Mouse (Mus musculus): ENCODE results near the gene Rrp1b.

The Rrp1b gene

DNA sequence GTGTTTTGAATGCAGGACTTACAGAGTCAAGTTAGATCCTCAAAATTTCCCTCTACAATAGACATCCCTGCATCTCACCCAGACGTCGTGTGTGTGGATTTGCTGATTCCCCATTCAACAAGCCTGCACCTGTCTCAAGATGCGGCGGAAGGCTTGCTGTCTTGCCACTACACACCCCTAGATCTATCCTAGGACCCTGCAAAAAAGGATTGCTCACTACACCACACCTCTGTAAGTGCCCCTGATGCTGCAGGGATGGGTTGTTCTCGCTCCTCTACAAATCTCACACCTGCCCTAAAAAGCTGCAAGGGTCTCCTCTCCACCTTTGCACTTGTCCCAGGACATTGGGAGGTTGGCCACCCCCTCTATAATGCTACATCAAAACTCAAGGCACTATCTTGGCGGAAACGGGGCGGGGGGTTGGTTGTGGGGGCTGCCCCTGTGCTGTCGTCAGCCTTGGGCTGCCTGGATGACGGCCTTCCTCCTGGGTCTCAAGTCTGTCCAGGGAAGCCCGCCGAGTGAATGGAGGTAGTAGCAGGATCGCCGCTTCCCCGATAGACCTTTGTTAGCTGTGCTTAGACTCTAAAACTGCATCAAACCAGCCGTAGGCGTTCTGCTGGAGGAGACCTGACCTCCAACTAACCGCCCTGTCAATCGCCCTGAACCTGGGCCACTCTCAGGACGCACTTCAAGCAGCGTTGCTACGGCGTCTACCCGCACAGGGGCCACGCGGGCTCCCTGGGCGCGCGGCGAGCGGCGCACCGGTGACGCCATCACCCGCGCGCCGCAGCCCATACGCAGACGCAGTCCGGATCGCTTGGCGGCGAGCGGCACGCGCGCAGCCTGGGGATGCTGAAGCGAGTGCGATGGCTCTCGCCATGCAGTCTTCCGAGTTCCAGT, at the start of gene Rrp1b, which contains the start of gene Hsf2bp:
TSS of gene Rrp1b (plus strand) at position 492 of the 900 bp plus-strand sequence.
TSS of gene Hsf2bp (minus strand) at position 741 of the 900 bp plus-strand sequence.
- peak; percentile 47 to 60 for DNase-seq (ENCODE audit: low spot score in 2 of 2)

DNA sequence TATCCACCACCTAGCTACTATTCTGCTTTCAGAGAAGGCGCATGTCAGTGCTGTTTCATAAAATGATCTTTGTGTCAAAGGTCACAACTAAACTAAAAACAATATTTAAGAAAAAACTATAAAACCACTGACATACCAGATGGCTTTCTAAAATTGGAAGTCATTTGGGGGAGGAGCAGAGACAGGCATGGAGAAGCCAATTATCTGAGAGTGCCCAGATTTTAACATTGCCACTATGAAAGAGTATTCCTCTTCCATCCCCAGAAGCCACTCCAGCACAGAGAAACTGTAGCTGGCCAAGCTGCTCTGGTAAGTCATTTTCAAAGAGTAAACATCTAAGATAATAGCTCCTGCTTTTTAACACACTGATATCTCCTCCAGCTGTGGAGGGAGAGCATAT, 49.0 kb upstream of the Rrp1b start:
- DNase-seq (ENCODE audit: low spot score in 2 of 2): no peak

DNA sequence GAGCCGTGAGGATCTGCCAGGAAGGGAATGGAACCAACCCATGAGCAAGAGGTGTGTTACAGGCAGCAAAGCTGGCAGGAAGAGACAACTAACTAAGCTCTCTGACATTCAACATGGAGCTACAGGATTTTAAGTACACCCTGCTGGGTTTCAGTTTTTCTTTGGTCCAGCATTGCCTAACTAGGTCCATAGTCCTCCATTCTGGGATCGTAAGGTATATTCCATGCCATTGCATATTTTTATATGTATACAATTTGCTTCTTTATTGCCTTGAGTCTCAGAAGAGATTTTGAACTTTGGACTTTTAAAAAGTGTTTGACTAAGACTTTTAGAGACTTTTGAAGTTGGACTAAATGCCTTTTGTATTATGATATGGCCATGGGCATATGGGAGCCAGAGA, 46.9 kb upstream of the Rrp1b start:
- no peak for DNase-seq (ENCODE audit: low spot score in 2 of 2)

DNA sequence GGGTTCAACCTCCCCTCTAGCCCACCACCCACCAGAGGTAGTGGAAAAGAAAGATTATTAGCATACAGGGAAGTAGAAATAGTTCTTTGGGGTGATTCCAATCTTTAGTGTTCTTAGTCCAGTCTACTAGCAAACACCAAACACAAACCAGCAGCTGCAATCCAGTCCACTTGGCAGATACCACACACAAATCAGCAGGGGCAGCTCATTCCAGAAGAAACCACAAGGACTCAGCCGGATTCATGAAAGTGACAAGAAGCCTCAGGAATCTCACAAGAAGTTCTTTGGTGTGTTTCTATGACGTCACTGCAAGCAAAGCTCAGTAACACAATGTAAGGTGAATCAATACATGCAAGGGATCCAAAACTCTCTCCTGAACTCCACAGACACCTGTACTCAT, 43.9 kb upstream of the Rrp1b start:
- no peak for DNase-seq (ENCODE audit: low spot score in 2 of 2)

DNA sequence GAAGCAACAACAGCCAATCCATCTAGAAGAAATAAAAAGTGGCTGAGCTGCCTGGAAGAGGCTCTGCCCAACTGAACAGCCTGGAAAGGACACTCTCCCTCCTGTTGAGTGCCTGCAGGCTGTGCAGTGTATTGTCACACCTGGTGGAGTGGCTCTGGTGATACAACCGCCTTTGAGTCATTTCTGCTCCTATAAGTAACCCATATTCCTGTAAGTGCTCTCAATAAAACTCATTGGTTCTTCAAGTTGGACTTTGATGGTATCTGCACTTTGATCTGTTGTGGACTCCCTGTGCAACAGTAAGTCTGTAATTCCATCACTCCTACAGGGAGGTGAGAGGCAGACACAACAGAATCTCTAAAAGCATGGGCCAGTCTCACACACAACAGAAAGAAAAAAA, 42.5 kb upstream of the Rrp1b start:
- no peak for DNase-seq (ENCODE audit: low spot score in 2 of 2)

DNA sequence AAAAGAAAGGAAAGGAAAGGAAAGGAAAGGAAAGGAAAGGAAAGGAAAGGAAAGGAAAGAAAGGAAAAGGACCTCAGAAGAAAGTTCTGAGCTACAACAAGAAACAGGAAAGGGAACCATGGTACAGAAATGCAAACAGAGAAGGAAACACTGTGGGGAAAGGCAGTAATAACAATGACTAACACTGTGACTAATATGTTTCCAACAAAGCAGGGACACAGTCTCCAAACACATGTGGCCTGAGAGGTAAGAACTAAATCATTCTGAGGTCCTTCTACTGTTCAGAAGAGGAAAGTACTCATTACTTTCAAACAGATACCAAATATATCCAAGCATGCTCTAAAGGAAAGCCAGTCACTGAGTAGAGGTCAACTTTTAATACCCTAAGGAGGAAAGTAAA, 41.8 kb upstream of the Rrp1b start:
- no peak for DNase-seq (ENCODE audit: low spot score in 2 of 2)

DNA sequence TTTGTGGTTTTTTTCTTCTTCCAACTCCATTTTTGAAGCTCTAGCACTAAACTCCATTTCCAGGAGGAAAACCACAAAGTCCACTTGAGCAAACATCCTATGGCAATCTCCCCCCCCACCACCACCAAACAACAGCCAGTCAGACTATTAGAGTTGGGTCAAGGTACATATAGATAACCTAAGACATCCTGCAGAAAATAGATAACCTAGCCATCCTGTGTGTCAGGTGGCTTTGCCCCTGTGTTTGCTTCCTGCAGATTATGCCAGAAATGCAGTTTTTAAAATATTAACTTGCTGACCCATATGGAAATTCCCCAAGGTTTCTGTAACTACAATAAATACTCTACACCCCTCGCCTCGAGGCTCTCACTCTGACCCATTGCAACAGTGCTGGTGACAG, 40.1 kb upstream of the Rrp1b start:
- DNase-seq (ENCODE audit: low spot score in 2 of 2): no peak

DNA sequence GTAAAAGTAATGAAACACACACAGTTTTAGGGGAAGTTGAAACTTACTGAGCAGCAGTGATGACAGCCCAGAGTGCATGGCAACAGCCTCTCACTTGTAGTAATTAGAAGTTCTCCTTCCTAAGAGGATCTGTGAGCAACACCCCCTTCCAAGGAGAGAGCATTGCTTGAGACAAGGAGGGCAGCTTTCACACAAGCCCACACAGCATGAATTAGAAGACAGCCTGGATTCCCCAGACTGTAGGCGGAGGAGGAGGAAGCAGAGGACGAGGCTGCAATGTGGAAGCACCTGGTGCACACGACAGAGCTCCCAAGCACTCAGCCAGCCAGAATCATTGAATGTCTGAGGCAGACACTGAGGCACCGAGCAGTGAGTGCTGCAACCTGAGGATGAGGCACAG, 39.6 kb upstream of the Rrp1b start:
- DNase-seq (ENCODE audit: low spot score in 2 of 2): no peak

DNA sequence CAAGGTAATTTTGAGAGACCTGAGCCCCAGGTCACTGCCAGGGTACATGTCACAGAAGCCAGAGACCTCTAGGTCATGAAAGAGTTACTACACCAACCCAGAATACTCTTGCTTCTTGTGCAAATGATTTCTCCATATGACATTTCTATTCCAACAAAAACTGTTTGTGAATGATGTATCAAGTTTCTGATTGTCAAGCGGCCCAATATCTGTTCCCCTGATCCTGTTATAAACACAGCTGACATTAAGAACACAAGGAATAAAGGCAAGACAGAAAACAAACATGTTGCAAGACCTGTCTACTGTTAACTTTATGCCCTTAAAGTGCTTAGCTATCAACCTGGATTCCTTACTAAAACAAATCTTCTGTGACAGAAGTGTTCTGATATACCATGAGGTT, 37.5 kb upstream of the Rrp1b start:
- DNase-seq (ENCODE audit: low spot score in 2 of 2): no peak

DNA sequence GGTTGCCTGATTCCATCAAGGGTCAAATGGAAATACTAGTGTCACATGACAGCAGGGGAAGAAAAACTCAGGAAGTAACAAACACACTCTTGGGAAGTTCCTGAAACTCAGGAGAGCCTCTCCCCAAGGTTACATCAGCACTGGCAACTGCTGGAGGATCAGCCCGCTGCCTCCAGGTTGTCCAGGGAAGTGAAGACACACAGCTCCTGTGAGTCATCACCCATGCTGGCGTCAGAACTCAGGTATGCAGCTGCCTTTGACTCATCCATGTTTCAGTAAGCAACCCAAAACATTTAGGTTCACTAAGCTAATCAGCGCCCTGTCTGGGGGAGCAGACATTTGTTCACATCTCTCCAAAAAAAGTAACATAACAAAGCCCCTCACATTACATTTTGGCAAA, 32.6 kb upstream of the Rrp1b start:
- DNase-seq (ENCODE audit: low spot score in 2 of 2): no peak

DNA sequence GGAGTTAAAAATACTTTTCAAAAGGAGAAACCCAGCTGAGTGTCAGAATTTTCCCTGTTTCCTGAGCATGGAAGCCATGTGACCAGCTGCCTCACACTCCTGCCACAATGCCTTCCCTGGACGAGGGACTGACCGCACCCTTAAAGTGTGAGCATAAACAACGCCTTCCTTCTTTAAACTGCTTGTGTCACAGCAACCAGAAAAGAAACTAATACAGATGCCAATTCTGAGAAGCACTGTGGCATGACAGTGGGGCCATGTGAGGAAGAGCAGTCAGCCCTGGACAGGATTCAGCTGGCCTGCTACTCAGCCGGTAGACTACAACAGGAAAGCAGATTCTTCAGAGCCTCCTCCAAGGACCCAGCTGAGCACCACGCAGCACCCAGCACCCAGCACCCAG, 29.1 kb upstream of the Rrp1b start:
- DNase-seq (ENCODE audit: low spot score in 2 of 2): no peak

DNA sequence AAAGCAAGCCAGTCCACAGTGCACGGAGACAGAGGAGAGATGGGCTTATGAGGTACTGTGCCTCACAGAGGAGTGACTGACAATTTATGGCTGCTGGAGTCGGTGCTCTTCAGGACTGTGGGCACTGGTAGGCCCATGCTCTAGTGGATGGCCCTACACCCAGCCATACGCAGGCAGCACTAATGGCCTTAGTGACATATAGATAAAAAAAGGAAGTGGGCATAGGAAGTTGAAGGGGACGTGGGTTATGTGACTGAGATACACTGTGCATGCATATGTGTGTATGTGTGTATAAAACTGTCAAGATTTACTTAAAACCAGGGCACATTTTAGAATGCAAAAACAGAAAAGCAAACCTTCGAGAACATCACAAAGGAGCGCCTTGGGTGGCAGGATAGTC, 24.2 kb upstream of the Rrp1b start:
- DNase-seq (ENCODE audit: low spot score in 2 of 2): no peak

DNA sequence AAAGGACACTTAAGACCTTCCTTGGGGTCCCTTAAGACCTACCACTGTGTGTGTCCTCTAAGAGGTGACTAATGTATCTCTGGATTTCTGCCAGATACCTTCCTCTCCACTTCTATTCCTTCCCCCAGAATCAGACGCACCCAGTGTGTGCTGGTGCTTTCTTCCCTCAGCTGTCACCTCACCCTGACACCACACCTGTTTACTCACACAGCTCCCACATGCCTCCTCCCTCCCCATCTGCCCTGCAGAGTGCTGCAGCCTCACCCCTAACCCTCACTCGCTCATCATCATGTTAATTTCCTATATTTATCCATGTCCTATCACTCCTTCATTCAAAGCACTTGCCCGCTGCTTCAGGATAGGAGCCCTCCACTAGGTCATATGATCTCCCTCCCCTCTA, 23.6 kb upstream of the Rrp1b start:
- DNase-seq (ENCODE audit: low spot score in 2 of 2): no peak

DNA sequence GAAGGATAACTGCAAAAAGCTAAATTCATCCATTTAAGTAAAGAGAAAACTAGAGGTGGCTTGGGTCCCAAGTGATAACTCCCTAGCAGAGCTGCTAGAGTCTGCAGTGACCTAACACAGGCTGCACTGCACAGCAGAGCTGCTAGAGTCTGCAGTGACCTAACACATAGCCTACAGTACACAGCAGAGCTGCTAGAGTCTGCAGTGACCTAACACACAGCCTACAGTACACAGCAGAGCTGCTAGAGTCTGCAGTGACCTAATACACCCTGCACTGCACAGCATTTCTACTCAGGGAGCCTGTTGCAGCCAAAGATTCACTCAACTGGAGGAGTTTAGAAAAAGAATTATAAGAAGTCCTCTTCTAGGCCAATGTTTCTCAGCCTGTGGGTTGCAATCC, 22.2 kb upstream of the Rrp1b start:
- no peak for DNase-seq (ENCODE audit: low spot score in 2 of 2)

DNA sequence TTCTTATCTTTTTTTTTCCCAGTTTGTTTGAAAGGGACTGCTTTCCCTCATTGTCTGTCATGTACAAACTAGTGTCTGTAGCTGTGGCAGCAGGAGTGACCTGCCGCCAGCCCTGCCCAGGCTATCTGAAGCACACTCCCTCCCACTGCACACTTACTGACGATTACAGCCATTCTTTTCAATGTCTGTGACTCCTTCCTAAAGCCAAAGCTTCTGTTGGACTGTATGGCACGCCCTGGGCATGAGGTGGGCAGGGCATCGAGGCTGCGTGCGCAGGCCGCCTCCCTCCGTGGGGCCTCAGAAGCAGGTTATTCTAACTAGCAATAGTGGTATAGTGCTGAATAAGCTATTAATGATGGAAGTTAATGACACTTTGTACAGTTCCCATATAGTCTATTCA, 19.4 kb upstream of the Rrp1b start:
- no peak for DNase-seq (ENCODE audit: low spot score in 2 of 2)

DNA sequence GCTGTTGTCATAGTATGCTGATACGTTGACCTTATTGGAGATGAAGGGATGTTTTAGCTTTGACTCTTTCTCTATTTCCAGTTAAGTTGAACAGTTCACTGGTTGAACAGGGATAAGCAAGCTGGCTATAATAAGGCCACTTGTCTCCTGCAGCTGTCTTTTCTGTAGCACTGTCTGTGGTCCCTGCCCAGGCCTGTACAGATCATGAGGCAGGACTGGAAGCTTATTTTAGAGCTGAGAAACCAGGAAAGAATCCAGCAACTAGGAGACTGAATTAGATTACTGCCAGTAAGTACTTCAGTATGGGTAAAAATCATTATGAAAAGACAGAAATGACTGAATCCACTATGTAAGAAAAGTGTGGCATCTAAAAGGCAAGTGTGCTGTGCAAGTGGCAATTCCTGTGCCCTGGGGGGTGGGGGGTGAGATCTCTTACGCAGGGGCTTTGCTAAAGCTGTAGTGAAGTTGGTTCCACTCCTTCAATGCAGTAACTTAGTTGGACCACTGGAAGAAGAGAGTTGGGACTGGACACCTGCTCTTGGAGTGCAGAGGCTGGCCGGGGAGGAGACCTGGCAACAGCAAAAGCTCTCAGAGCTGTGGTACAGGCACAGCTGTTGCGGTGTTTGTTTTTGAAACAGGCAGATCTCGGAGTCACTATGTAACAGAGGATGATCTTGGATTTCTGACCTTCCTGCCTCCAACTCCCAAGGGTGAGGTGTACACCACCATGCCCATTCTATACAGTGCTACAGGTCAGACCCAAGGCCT, 17.6 kb upstream of the Rrp1b start:
- no peak for DNase-seq (ENCODE audit: low spot score in 2 of 2)

DNA sequence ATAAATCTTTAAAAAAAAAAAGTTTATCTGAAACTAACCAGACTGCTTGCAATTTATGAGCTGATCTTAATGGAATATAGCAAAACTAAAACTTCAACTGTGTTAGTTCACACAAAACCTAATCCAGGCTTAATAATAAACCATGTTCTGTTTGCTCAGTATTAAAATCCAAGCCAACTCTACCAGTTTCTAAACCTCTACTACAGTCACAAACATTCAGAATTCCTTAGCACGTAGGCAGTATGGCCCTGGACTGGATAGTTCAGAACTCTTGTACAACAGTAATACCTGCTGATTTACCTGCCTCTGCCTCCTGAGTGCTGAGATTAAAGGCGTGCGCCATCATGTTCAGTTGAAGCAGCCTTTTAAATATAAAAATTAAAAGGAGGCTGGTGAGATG, 13.9 kb upstream of the Rrp1b start:
- DNase-seq (ENCODE audit: low spot score in 2 of 2): no peak

DNA sequence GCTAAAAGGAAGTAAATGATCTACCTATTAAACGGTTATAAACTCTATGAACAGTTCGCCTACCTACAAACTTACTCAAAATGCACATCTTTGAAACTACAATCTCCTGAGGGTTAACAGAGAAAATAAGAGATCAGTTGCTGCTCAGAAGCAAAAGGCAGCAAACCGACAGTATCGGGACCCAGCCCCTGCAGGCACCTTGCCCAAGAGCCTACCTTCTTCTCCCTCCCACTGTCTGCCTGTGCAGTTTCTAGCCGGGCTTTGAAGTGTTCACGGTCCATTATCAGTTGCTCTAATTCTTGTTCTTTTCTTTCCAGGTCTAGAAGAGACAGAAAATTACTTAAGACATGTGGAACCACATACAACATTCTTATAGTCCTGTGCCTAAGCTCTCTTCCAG, 13.3 kb upstream of the Rrp1b start:
- no peak for DNase-seq (ENCODE audit: low spot score in 2 of 2)

DNA sequence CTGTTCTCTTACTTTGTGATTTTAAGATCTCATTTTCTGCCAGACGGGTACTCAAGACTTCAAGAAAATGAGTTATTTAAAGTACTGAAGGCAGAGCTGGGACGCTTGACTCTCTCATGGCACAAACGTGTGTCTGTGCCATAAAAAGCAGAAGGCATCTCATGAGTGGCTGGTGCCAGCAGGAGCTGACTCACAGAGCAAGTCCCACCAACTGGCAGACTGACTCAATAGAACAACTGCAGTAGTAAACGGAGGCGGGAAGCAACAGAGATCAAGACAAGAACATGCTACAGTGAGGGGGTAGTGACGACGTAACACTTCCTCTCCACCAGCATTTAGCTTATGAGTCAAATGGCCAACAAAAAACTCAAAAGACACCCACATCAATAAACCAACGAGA, 12.8 kb upstream of the Rrp1b start:
- DNase-seq (ENCODE audit: low spot score in 2 of 2): no peak

DNA sequence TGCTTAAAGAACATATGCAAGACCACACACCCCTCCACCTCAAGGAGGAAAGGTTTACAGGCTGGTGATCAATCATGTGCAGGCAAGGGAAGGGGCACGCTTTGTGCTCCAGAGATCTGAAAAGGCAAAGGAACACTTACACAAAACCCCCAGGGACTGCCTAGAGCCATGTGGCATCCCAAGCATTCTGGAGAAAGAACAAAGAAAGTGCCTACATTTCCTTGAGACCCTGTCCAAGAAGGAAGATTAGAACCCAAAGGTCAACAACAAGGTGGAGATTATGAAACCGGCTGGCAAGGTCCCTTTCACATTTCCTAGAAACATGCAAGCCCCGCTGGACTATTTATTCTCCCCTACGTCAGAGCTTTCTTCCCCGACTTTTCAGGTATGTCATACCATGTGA, 11.2 kb upstream of the Rrp1b start:
- no peak for DNase-seq (ENCODE audit: low spot score in 2 of 2)

DNA sequence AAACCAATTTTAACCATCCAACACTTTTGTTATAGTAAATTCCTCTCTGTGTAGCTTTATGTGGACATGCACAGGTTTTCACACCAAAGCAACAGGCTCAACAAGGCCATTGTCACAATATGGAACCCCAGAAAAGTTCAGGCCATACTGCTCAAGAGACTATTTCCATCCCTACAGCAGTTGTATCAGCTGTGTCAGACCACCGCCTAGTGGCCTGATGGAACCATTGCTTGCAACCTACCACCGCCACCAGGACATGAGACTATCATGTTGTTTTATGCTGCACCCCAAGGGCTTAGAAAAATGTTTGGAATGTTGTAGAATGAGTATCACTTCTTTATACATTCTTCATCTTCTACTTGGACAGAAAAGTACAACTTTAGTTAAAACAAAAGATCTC, 10.5 kb upstream of the Rrp1b start:
- DNase-seq (ENCODE audit: low spot score in 2 of 2): peak in 1 of 2 experiments; percentile 22

DNA sequence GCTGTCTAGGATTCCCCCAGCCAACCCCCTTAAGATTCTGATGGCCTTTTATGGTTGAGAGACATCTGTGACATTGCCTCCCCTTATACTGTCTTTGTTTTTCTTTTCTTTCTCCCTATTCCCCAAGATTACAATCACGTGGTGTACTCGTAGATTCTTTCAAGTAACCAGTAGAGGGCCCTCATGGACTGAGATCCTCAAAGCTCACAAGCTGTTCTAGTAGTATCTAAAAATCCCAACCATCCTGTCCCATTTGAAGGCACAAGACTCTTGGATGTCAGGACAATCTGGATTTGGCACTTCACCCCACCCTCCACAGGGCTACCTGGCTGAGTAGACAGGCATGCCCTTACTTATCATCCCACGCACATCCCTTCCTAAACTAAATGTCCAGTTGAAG, 8.2 kb upstream of the Rrp1b start:
- no peak for DNase-seq (ENCODE audit: low spot score in 2 of 2)

DNA sequence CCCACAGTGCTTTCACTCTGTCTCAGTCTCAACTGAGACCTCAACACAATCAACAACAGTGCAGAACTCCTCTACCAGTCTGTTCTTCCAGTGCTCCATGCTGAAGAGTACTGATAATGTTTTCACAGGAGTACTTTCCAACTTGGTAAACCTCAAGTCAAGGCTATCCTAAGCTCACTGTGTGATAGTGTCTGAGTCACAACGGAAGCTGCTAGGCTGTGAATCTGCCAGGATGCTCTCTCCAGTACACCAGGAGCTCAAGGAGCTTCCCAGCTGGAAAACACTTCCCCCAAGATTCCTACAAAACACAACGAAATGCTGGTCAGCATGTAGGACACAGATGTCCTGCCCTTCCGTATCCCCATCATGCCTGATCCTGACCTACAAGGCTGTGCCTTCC, 7.6 kb upstream of the Rrp1b start:
- no peak for DNase-seq (ENCODE audit: low spot score in 2 of 2)

Measured in urinary bladder, adult 18-20 months (tissue).